Mouse (Mus musculus) brain, adult 10 weeks (tissue): ENCODE data around the gene Sprr1a. TPM values are rescaled to one million over a fixed set of nuclear protein-coding genes. Genes with fewer than 3 reads are reported as not detected.

Experiments used
- polyA plus RNA-seq: library from polyadenylated mRNA; stranded (reverse); fragments of 350-450 nt; fragmentation: Illumina TruSeq; extraction: RNeasy Lipid Tissue Mini Kit (QIAGEN cat#74804); gene quantifications from one replicate; pipeline ENCODE4 v1.2.3, GENCODE M21; 2015; ENCODE audit warnings: low read depth, low replicate concordance

Sprr1a gene
- polyA plus RNA-seq, result not detected

GRCm38 (mm10) chr3:92485863-92486262 is at the start of gene Sprr1a:
Gene Sprr1a (minus strand): TSS chr3:92485895.

GRCm38 (mm10) chr3:92534411-92534810 is 48.7 kb upstream of the Sprr1a start, which contains the start of gene 2310046K23Rik:
Gene 2310046K23Rik (minus strand): TSS chr3:92534511.

GRCm38 (mm10) chr3:92500393-92500792 is 14.7 kb upstream of the Sprr1a start, which contains the start of gene Sprr4:
Gene Sprr4 (minus strand): TSS chr3:92500493.

GRCm38 (mm10) chr3:92458620-92459019 is 27.1 kb downstream of the Sprr1a start, which contains the start of gene Sprr3:
Gene Sprr3 (minus strand): TSS chr3:92458720.

GRCm38 (mm10) chr3:92438689-92439088 is 47.0 kb downstream of the Sprr1a start, which contains the start of gene Sprr1b:
Gene Sprr1b (minus strand): TSS chr3:92438789.

Other genes with a start within 250 kb of the Sprr1a start
- not detected for gene Sprr2a3, start 200.5 kb downstream of the Sprr1a start, polyA plus RNA-seq
- not detected for gene Sprr2b, start 169.3 kb downstream of the Sprr1a start, polyA plus RNA-seq
- gene Sprr2d, start 146.8 kb downstream of the Sprr1a start, polyA plus RNA-seq, result not detected
- gene Sprr2e, start 133.8 kb downstream of the Sprr1a start, polyA plus RNA-seq, result not detected
- not detected for gene Sprr2f, start 120.7 kb downstream of the Sprr1a start, polyA plus RNA-seq
- not detected for gene Sprr2h, start 100.2 kb downstream of the Sprr1a start, polyA plus RNA-seq
- not detected for gene Sprr2i, start 77.9 kb downstream of the Sprr1a start, polyA plus RNA-seq
- not detected for gene Sprr2j-ps, start 67.8 kb downstream of the Sprr1a start, polyA plus RNA-seq
- gene Gm9774, start 56.5 kb downstream of the Sprr1a start, polyA plus RNA-seq, result 4.1 TPM
- not detected for gene Sprr2k, start 53.3 kb downstream of the Sprr1a start, polyA plus RNA-seq
- not detected for gene Sprr1b, start 47.1 kb downstream of the Sprr1a start, polyA plus RNA-seq
- not detected for gene Sprr3, start 27.2 kb downstream of the Sprr1a start, polyA plus RNA-seq
- not detected for gene Sprr4, start 14.6 kb upstream of the Sprr1a start, polyA plus RNA-seq
- gene 2310046K23Rik, start 48.6 kb upstream of the Sprr1a start, polyA plus RNA-seq, result not detected
- gene Ivl, start 87.8 kb upstream of the Sprr1a start, polyA plus RNA-seq, result not detected
- gene Smcp, start 103.1 kb upstream of the Sprr1a start, polyA plus RNA-seq, result not detected
- not detected for gene 2210017I01Rik, start 121.6 kb upstream of the Sprr1a start, polyA plus RNA-seq
- not detected for gene Lce6a, start 135.8 kb upstream of the Sprr1a start, polyA plus RNA-seq
- gene Lce1a1, start 162.4 kb upstream of the Sprr1a start, polyA plus RNA-seq, result not detected
- gene Lce1b, start 171.0 kb upstream of the Sprr1a start, polyA plus RNA-seq, result not detected
- not detected for gene Lce1a2, start 184.4 kb upstream of the Sprr1a start, polyA plus RNA-seq
- not detected for gene Lce1c, start 193.4 kb upstream of the Sprr1a start, polyA plus RNA-seq
- gene Lce1d, start 201.3 kb upstream of the Sprr1a start, polyA plus RNA-seq, result not detected
- gene Lce1e, start 223.2 kb upstream of the Sprr1a start, polyA plus RNA-seq, result not detected
- not detected for gene Lce1f, start 234.5 kb upstream of the Sprr1a start, polyA plus RNA-seq